Mouse (Mus musculus): ENCODE results near the gene Chd5. TPM values are rescaled to one million over a fixed set of nuclear protein-coding genes. Genes with fewer than 3 reads are reported as not detected.

The Chd5 gene
- polyA plus RNA-seq, 1 experiment from 2014 or later, result 38.4 TPM

- Histone ChIP-seq H3K4me1 (ENCODE audit: control insufficient read depth, insufficient read depth, low read length) (peaks cover 25% of the 10 kb centered on the region), H3K27ac (replicated peaks; ENCODE audit: low read depth, low read length) (peak within 1 kb of the TSS; percentile 79), H3K9ac (replicated peaks; ENCODE audit: low read length) (peak within 1 kb of the TSS; percentile 95), H3K9me3 (ENCODE audit: control insufficient read depth, low read length) (no peaks in the 10 kb centered on the region), H3K27me3 (ENCODE audit: control insufficient read depth, insufficient read depth, low read length) (peaks cover 42% of the 10 kb centered on the region), H3K4me3 (replicated peaks; ENCODE audit: low read depth, low read length) (peak within 1 kb of the TSS; percentile 89), H3K4me2 (ENCODE audit: low read length) (peak within 1 kb of the TSS; percentile 96), H3K36me3 (ENCODE audit: control insufficient read depth, insufficient read depth, low read length) (peaks cover 25% of the 10 kb centered on the region)
- WGBS, result under 1% methylated on average over 119 of the region's 119 CpGs
- ATAC-seq (ENCODE audit: low FRiP score, low TSS enrichment), result peak; percentile 95
- DNase-seq, result peak; percentile 100
Observed at GRCm38 (mm10) chr4:152296874-152297861, 41.3 kb upstream of the Chd5 start, which contains the start of gene Icmt. TSS of gene Icmt (plus strand) at chr4:152297227.

GRCm38 (mm10) chr4:152298836-152299235 lies 39.6 kb upstream of the Chd5 start:
- no peak overlapping the region for H3K4me3 ChIP-seq (replicated peaks; ENCODE audit: low read depth, low read length)
- no peak for ATAC-seq (ENCODE audit: low FRiP score, low TSS enrichment)
- no peak overlapping the region for H3K4me2 ChIP-seq (ENCODE audit: low read length)
- no peak overlapping the region for H3K27ac ChIP-seq (replicated peaks; ENCODE audit: low read depth, low read length)
- H3K36me3 ChIP-seq (ENCODE audit: control insufficient read depth, insufficient read depth, low read length), result peaks cover 41% of the 10 kb centered on the region
- H3K9ac ChIP-seq (replicated peaks; ENCODE audit: low read length), result no peak overlapping the region; the same call in 1 of the 2 replicates
- peaks cover 25% of the 10 kb centered on the region for H3K27me3 ChIP-seq (ENCODE audit: control insufficient read depth, insufficient read depth, low read length)
- no peak for DNase-seq
- no peaks in the 10 kb centered on the region for H3K9me3 ChIP-seq (ENCODE audit: control insufficient read depth, low read length)
- peaks cover 16% of the 10 kb centered on the region for H3K4me1 ChIP-seq (ENCODE audit: control insufficient read depth, insufficient read depth, low read length)
- 79% methylated on average over 14 of the region's 14 CpGs for WGBS

- H3K27ac ChIP-seq (replicated peaks; ENCODE audit: low read depth, low read length), result no peak overlapping the region
- DNase-seq (no peak), ATAC-seq (ENCODE audit: low FRiP score, low TSS enrichment) (no peak)
- peaks cover 13% of the 10 kb centered on the region for H3K4me1 ChIP-seq (ENCODE audit: control insufficient read depth, insufficient read depth, low read length)
- WGBS, result 90% methylated on average over 8 of the region's 8 CpGs
- peaks cover 10% of the 10 kb centered on the region; the same call in 1 of the 2 replicates for H3K27me3 ChIP-seq (ENCODE audit: control insufficient read depth, insufficient read depth, low read length)
- H3K9ac ChIP-seq (replicated peaks; ENCODE audit: low read length), result no peak overlapping the region
- H3K36me3 ChIP-seq (ENCODE audit: control insufficient read depth, insufficient read depth, low read length), result peaks cover 57% of the 10 kb centered on the region
- H3K4me2 ChIP-seq (ENCODE audit: low read length), result no peak overlapping the region
- no peak overlapping the region for H3K4me3 ChIP-seq (replicated peaks; ENCODE audit: low read depth, low read length)
- H3K9me3 ChIP-seq (ENCODE audit: control insufficient read depth, low read length), result no peaks in the 10 kb centered on the region
Observed at GRCm38 (mm10) chr4:152300375-152300774, 38.1 kb upstream of the Chd5 start.

GRCm38 (mm10) chr4:152302012-152302411 lies 36.4 kb upstream of the Chd5 start:
- H3K4me2 ChIP-seq (ENCODE audit: low read length), result no peak overlapping the region
- H3K36me3 ChIP-seq (ENCODE audit: control insufficient read depth, insufficient read depth, low read length), result peaks cover 61% of the 10 kb centered on the region
- H3K9me3 ChIP-seq (ENCODE audit: control insufficient read depth, low read length), result no peaks in the 10 kb centered on the region
- 0 out of 2 replicates have a peak, but pooled peaks cover 4% of the 10 kb centered on the region for H3K27me3 ChIP-seq (ENCODE audit: control insufficient read depth, insufficient read depth, low read length)
- H3K4me1 ChIP-seq (ENCODE audit: control insufficient read depth, insufficient read depth, low read length), result peaks cover 9% of the 10 kb centered on the region
- no peak overlapping the region for H3K9ac ChIP-seq (replicated peaks; ENCODE audit: low read length)
- DNase-seq (no peak), ATAC-seq (ENCODE audit: low FRiP score, low TSS enrichment) (no peak)
- H3K27ac ChIP-seq (replicated peaks; ENCODE audit: low read depth, low read length), result no peak overlapping the region
- 53% methylated on average over 11 of the region's 11 CpGs for WGBS
- H3K4me3 ChIP-seq (replicated peaks; ENCODE audit: low read depth, low read length), result no peak overlapping the region

- DNase-seq, result no peak
- Histone ChIP-seq H3K9ac (replicated peaks; ENCODE audit: low read length) (no peak overlapping the region), H3K4me3 (replicated peaks; ENCODE audit: low read depth, low read length) (no peak overlapping the region), H3K4me1 (ENCODE audit: control insufficient read depth, insufficient read depth, low read length) (peaks cover 5% of the 10 kb centered on the region), H3K27me3 (ENCODE audit: control insufficient read depth, insufficient read depth, low read length) (0 out of 2 replicates have a peak, but pooled peaks cover 4% of the 10 kb centered on the region), H3K9me3 (ENCODE audit: control insufficient read depth, low read length) (no peaks in the 10 kb centered on the region), H3K27ac (replicated peaks; ENCODE audit: low read depth, low read length) (no peak overlapping the region), H3K36me3 (ENCODE audit: control insufficient read depth, insufficient read depth, low read length) (peaks cover 63% of the 10 kb centered on the region), H3K4me2 (ENCODE audit: low read length) (no peak overlapping the region)
- 93% methylated on average over 10 of the region's 10 CpGs for WGBS
- no peak for ATAC-seq (ENCODE audit: low FRiP score, low TSS enrichment)
Observed at GRCm38 (mm10) chr4:152303172-152303571, 35.3 kb upstream of the Chd5 start.

GRCm38 (mm10) chr4:152304685-152305084 lies 33.8 kb upstream of the Chd5 start:
- DNase-seq, result no peak

GRCm38 (mm10) chr4:152305991-152306390 lies 32.5 kb upstream of the Chd5 start:
- ATAC-seq (ENCODE audit: low FRiP score, low TSS enrichment), result no peak

More at GRCm38 (mm10) chr4:152304685-152305084, 33.8 kb upstream of the Chd5 start:
- WGBS, result 95% methylated on average over 6 of the region's 6 CpGs
- Histone ChIP-seq H3K27ac (replicated peaks; ENCODE audit: low read depth, low read length) (no peak overlapping the region), H3K9me3 (ENCODE audit: control insufficient read depth, low read length) (no peaks in the 10 kb centered on the region), H3K4me2 (ENCODE audit: low read length) (no peak overlapping the region), H3K4me1 (ENCODE audit: control insufficient read depth, insufficient read depth, low read length) (no peaks in the 10 kb centered on the region), H3K9ac (replicated peaks; ENCODE audit: low read length) (no peak overlapping the region), H3K27me3 (ENCODE audit: control insufficient read depth, insufficient read depth, low read length) (peaks cover under 1% of the 10 kb centered on the region; the same call in 1 of the 2 replicates), H3K4me3 (replicated peaks; ENCODE audit: low read depth, low read length) (no peak overlapping the region), H3K36me3 (ENCODE audit: control insufficient read depth, insufficient read depth, low read length) (peaks cover 67% of the 10 kb centered on the region)
- no peak for ATAC-seq (ENCODE audit: low FRiP score, low TSS enrichment)

GRCm38 (mm10) chr4:152307542-152307941 lies 30.9 kb upstream of the Chd5 start:
- no peak overlapping the region for H3K9ac ChIP-seq (replicated peaks; ENCODE audit: low read length)
- WGBS, result 80% methylated on average over 9 of the region's 9 CpGs

More at GRCm38 (mm10) chr4:152305991-152306390, 32.5 kb upstream of the Chd5 start:
- Histone ChIP-seq H3K27ac (replicated peaks; ENCODE audit: low read depth, low read length) (no peak overlapping the region), H3K27me3 (ENCODE audit: control insufficient read depth, insufficient read depth, low read length) (peaks cover 10% of the 10 kb centered on the region), H3K36me3 (ENCODE audit: control insufficient read depth, insufficient read depth, low read length) (peaks cover 54% of the 10 kb centered on the region), H3K4me1 (ENCODE audit: control insufficient read depth, insufficient read depth, low read length) (no peaks in the 10 kb centered on the region), H3K4me2 (ENCODE audit: low read length) (no peak overlapping the region), H3K9ac (replicated peaks; ENCODE audit: low read length) (no peak overlapping the region), H3K4me3 (replicated peaks; ENCODE audit: low read depth, low read length) (no peak overlapping the region), H3K9me3 (ENCODE audit: control insufficient read depth, low read length) (no peaks in the 10 kb centered on the region)
- no peak for DNase-seq
- 85% methylated on average over 6 of the region's 6 CpGs for WGBS

More at GRCm38 (mm10) chr4:152307542-152307941, 30.9 kb upstream of the Chd5 start:
- Histone ChIP-seq H3K4me3 (replicated peaks; ENCODE audit: low read depth, low read length) (no peak overlapping the region), H3K4me2 (ENCODE audit: low read length) (no peak overlapping the region), H3K9me3 (ENCODE audit: control insufficient read depth, low read length) (no peaks in the 10 kb centered on the region), H3K4me1 (ENCODE audit: control insufficient read depth, insufficient read depth, low read length) (no peaks in the 10 kb centered on the region), H3K36me3 (ENCODE audit: control insufficient read depth, insufficient read depth, low read length) (peaks cover 41% of the 10 kb centered on the region), H3K27me3 (ENCODE audit: control insufficient read depth, insufficient read depth, low read length) (peaks cover 25% of the 10 kb centered on the region), H3K27ac (replicated peaks; ENCODE audit: low read depth, low read length) (no peak overlapping the region)
- no peak for ATAC-seq (ENCODE audit: low FRiP score, low TSS enrichment)
- DNase-seq, result no peak

Data from midbrain, embryonic 14.5 days (tissue).